Mouse (Mus musculus) heart, postnatal 14 days (tissue): ENCODE results near the gene Tob1. TPM values are rescaled to one million over a fixed set of nuclear protein-coding genes. Genes with fewer than 3 reads are reported as not detected.

ENCODE experiments used
- DNase-seq, 2 experiments: peaks; one replicate each; pipeline ENCODE4 v3.0.0; 2021 to 2022
- intact Hi-C: fragments of 180-260 bp; cut with DNase I; formaldehyde crosslinking; loops from one replicate; pipeline ENCODE4 v1.15.1; 2025
- total RNA-seq, 2 experiments: library from RNA; stranded (reverse); gene quantifications; 2 replicates each; pipeline ENCODE4 v1.2.3; 2021

The Tob1 gene
- total RNA-seq, 2 experiments from 2014 or later = 64.1 to 67.6 TPM

DNA sequence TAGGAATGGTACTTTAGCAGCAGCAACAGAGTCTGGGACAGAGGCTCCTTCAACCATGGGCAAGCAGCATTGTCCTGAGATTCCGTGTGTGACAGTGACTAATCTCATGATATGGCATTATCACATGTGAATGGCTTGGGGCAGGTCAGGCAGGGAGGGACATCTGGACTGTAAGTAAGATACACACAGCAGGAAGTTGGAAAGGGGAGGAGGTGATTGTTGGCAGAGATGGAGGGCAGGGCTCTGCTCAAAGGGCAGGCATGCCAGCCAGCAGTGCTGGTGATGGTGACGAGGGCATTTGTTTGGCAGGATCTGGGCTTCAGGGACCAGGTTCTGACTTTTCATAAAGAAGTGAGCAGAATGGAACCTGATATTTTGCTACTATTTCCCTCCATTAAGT lies 18.1 kb upstream of the Tob1 start:
- intact Hi-C loops = no loop called here
- DNase-seq = peak; percentile 12 to 21

DNA sequence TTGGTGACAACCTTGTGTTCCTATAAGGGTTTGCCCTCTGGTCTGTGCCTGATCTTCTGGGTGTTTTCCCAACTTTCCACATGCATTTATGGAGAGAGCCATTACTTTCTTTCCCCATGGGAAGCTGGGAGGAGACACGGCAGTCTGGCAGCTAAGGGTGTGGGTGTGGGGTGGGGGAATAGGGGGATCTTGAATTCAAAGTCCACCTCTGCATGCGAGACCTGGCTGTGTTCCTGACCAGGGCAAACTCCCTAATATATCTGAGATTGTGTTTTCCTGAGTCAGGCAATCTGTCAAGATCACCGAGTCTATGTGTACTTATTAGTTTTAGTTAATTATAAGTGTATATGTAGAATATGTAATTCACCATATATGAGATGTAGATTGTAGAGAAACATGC lies 14.9 kb upstream of the Tob1 start:
- intact Hi-C loops = no loop called here

DNA sequence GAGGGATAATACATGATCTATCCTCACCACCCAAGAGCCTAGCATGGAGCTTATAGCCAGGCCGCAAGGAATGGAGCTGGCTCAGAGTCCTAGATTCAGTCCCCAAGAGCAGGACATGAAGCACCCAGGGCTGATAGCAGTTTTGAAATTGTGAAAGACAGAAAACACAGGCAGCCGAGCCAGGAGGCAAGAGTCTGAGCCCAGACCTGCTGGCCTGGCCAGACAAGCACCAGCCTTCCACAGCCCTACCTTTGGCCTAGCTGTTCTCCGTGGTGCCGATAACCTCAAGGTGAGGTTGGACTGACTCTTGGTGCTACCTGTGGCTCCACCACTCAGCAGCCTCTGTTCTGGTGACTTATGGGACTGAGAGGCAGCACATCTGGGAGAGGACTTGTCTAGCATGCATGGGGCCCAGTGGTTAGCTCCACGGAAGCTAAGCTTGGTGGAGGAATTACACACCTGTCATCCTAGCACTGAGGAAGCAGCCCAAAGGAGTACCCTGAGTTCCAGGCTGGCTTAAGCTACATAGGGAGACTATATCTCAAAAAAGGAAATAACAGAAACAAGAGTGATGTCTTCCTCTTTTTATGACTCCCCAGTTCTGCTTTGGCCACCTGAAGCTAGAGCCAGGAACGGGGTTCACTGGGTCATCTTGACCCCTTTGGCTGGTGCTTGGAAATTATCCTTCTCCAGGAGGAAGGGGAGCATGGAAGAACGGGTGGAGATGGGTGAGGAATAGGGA lies 12.7 kb upstream of the Tob1 start:
- no peak for DNase-seq
- intact Hi-C loops = no loop called here

More for the DNA sequence above, 14.9 kb upstream of the Tob1 start:
- no peak for DNase-seq

DNA sequence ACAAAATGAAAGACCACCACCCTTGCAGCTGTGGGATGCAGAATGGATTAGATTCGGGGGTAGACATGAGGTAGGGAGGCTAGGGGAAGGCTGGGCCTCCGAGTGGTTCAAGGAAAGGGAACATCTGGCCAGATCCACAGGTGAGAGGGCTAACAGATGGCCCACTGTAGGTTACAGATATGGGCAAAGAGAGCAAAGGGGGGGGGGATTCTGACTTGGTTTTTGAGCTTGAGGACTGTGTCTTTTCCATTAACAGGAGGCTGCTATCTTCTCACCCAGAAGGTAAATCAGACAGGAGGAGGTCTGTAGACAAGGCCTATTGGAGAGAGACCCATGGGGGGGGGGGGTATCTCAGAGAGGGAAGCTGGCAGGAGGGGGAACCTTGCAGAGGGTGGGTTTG lies 11.5 kb upstream of the Tob1 start:
- DNase-seq = no peak
- intact Hi-C loops = loop anchor here (5.0 kb wide), 1 partner anchor 32 kb away; no protein-coding TSS in a partner anchor

DNA sequence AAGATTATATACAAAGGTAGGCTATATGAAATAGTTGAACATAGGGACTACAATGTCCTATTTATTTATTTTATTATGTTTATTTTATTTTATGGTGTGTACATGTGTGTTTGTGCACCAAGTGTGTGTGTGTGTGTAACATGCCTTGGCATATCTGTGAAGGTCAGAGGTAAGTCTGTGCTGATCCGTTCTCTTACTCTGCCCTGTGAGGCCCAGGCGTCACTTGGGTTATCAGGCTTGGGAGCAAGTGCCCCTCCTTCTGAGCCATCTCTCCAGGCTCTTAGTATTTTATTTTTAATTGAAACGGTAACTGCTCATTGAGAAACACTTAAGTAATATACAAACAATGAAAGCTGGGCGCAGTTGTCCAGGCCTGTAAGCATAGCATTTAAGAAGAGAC lies 10.8 kb upstream of the Tob1 start:
- no peak for DNase-seq
- intact Hi-C loops = loop anchor here (5.0 kb wide), 1 partner anchor 33 kb away; no protein-coding TSS in a partner anchor

DNA sequence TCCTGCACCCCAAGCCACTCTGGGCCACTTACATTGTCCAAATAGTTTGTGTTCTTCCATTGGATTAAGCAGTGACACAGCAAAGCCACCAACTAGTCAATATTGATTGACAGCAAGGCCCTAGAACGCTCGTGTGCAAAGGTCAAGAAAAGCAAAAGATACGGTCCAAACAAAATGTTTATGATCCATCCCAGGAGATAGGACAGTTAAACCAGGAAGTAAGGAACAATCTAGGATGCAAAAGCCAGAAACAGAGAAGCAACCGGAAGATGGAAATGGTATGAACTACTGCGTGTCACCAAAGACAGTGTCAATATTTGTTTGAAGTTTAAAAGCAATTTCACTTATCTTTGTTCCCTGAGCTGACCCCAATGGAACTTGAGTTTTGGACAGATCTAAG lies 9.1 kb upstream of the Tob1 start:
- DNase-seq = no peak
- intact Hi-C loops = loop anchor here (5.0 kb wide), 1 partner anchor 35 kb away; no protein-coding TSS in a partner anchor

DNA sequence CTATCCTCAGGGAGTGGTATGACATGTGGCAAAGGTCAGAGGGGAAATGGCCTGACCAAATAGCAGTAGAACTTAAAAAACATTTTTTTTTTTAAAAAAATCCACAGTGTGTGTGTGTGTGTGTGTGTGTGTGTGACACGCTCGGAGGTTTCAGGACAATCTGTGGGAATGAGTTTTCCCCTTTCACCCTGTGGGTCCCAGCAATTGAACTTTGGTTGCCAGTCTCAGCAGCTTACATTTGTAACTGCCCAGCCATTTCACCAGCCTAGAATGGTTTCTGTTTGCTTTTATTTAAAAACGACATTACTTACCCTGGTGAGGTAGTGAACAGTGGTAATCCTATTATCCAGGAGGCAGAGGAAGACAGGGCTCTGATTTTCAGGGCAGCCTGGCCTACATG lies 8.2 kb upstream of the Tob1 start:
- no peak for DNase-seq
- intact Hi-C loops = loop anchor here (5.0 kb wide), 1 partner anchor 36 kb away; no protein-coding TSS in a partner anchor

DNA sequence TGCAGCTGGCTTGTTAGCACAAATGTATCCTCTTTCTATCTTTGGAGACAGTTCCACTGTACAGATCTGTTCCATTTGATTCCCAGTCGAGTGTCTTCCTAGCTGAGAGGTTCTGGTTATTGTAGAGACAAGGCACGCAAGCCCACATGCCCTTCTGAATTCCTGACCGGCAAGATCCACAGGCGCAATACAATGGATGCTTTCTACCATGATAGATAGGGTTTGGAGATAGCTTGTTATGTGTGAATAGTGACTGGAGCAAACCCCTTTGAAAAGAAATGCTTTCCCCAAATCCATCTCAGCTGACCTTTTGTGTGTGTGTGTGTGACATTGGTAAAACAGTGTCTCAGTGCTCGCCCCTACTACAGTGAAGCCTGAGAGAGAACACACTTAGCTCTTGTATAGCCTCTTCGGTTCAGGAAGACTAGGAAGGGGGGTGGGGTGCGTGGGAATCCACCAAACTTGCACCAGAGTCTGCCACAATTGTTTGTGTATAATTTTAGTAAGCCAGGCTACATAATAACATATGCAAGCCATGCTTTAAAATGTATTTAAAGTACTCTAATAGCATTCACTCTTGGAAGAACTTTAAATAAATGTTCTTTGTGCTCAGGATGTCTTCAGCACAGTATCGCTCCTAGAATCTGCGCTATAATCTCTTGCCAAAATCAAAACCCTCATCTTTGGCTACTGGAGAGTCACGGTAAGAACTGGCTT lies 4.7 kb upstream of the Tob1 start:
- intact Hi-C loops = no loop called here

DNA sequence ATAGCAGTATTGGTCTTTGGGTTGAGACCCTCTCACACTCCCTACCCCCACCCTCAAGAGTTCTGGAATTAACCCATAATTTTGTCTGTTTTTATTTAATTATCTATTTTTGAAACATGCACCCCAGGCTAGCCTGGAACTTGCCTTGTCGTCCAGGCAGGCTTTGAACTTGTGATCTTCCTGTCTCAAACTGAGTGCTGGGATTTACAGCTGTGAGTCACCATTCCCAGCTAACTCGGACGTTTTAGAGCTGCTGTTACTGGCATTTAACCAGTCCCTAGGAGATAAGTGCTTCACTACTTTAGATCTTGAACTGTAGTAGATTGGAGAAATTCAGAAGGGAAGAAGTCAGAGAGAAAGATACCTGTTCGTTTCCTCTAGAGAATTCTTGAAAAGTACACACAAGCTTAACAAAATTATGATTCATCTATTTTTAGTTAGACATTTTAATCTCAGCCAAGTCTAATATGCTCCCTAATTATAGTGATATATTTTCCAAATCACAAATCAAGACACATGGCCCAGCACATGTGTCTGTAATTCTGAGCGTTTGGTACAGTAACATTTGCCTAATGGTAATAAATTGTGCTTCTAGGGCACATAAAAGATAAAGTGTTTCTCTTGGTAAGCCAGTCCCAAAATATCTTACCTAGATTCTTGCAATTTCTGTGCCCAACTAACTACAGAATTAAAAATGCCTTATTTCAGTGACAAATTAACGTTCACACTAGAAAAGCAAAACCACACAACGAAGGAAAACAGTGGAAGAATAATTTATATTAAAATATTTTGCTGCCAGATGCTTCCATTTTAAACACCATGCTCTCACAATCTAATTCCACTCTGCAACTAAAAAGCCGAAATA lies 2.2 kb upstream of the Tob1 start:
- no peak for DNase-seq
- intact Hi-C loops = no loop called here

More for the DNA sequence above, 4.7 kb upstream of the Tob1 start:
- DNase-seq = no peak

DNA sequence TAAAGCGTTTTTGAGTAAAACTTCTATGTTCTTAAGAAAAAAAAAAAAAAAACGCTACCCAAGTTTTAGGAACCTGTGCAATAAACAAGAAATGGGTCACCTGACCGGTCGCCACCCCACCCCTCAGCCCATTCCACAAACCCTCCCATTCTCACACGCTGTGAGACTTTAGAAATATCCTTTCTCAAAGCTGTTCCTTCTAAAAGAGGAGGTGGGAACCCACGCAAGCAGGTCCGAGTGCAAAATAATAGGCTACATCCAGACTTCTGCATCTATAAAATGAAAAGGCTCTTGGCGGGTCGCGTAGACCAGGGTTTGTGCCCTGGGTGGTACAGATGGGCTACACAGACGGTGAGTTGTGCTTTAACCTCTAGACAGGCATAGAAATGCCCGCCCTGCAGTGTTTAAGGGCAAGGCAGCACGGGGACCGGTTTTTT lies 1.5 kb upstream of the Tob1 start:
- no peak for DNase-seq
- intact Hi-C loops = loop anchor here (2.0 to 10.0 kb wide), 2 partner anchors 75 to 255 kb away; partner anchors contain the start of gene Nme2

DNA sequence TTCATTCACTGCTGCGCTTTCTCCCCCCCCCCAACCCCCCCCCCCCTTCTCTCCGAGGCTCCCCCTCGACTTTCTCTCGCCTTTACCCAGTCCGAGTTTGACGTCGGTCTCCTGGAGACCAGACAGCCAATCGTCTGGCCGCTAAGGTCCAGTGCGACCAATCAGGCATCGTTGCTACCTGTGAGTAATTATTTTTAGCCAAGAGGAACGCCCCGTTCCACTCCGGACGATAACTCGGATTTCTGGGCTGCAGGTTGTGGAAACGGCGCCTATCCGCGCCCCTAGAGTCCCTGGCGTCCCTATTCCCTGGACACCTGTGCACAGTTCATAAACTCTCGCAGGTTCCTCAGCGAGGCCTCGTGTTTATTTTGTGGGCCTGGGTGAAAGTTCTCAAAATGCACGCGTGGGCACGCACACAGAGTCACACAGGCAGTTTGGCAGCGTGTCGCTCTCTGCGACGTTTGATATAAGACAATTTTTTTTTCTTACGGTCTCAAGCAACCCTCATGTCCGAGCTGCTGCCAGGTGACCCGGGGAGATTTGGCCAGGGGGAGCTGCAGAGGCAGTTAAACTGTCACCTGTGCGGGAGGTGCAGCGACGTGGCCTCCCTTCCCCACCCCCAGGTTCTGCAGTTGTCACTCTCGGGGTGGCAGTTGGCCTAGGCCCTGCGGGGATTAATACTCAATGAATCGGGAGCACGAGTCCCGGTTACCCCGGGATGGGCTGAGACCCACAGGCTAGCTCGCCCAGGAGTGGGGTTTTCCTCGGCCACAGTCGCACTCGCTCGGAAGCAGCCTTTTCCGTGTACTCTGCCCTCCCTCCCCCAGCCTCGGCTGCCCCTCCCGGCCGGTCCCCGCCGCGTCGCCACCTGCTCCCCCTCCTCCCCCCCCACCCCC lies 815 bp upstream of the Tob1 start:
- intact Hi-C loops = loop anchor here (2.0 to 10.0 kb wide), 2 partner anchors 76 to 256 kb away; partner anchors contain the start of gene Nme2
- DNase-seq = peak; percentile 85 to 86

DNA sequence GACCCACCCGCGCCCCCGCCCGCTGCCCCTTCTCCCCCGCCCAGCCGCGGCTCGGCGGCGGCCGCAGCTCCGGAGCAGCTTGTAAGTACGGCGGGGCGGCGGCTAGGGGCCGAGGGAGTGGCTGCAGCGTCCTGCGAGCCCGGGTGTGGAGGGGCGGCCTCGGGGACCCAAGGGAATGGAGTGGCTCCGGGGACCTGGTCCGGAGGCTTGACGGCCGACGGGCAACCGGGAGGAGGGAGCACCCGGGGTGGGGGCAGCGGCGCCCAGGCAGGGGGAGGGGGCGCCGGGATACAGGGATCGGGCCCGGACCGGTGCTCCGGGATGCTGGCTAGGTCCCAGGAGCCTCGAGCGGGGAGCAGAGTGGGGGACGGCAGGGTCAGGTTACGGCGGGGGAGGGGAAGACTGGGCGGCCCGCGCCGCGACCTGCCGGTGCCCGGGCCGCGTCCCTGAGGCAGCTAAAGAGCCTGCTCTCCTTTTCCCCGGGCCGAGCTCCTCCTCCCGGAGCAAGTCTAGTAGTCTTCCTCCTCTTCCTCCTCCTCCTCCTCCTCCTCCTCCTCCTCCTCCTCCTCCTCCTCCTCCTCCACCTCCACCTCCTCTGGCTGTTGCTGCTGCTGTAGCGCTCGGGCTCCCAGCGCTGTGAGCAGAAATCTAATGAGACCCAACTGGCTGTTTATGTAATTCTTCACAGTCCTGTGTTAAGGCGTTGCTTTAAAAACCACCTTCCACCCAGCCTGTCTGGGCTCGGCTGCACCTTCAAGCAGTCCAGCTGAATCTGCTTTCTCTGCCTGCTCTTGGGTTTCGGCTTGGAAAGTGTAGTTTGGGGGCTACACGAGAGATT lies 616 bp downstream of the Tob1 start:
- DNase-seq = peak; percentile 80 to 81
- intact Hi-C loops = loop anchor here (2.0 to 10.0 kb wide), 3 partner anchors 15 to 257 kb away; partner anchors contain the start of gene Nme2

DNA sequence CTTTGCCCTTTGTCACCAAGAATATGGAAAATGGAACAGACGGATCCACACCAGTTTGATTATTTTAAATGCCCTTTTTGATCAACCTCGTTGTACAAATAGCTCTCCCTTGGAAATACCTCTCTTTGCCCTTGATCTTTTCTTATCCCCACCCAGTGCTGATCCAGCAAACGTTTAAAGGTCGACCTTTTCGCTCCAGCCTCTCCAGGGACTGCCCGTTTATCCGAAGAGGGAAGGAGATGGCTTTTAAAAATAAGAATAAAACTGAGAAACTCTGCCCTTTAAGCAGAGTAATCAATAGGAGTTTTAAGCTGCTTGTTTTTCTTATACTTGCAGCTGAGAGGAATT lies 1.2 kb downstream of the Tob1 start:
- no peak for DNase-seq
- intact Hi-C loops = loop anchor here (2.0 to 10.0 kb wide), 2 partner anchors 14 to 258 kb away; partner anchors contain the start of gene Nme2

DNA sequence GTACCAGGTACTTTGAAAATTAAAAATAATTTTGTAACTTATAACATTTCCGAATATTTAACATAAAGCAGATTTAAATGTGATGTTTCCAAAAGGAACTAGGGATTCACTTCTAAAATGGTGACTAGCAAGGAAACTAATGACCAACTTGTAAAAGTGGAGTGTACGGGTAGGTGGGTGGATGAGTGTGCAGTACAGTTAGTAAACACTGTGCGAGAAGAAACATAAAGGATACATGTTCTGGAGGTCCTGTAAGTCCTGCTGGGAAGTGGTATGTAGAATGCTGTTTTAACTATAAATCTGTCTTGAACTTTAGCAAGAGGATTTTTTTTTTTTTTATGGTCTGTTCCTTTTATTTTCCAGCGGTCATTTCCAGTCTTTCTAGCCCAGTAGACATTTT lies 1.7 kb downstream of the Tob1 start:
- no peak for DNase-seq
- intact Hi-C loops = loop anchor here (2.0 to 10.0 kb wide), 2 partner anchors 14 to 258 kb away; partner anchors contain the start of gene Nme2

DNA sequence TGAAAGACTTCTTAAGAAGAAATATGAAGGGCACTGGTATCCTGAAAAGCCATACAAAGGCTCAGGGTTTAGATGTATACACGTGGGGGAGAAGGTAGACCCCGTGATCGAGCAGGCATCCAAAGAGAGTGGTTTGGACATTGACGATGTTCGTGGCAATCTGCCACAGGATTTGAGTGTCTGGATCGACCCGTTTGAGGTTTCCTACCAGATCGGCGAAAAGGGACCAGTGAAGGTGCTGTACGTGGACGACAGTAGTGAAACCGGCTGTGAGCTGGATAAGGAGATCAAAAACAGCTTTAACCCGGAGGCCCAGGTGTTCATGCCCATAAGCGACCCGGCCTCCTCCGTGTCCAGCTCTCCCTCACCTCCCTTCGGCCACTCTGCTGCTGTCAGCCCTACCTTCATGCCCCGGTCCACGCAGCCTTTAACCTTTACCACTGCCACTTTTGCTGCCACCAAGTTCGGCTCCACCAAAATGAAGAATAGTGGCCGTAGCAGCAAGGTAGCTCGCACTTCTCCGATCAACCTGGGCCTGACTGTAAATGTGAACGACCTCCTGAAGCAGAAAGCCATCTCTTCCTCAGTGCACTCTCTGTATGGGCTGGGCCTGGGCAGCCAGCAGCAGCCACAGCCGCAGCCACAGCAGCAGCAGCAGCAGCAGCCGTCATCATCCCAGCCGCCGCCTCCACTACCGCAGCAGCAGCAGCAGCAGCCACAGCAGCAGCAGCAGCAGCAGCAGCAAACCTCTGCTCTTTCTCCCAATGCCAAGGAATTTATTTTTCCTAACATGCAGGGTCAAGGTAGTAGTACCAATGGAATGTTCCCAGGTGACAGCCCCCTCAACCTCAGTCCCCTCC lies 2.7 kb downstream of the Tob1 start:
- no peak for DNase-seq
- intact Hi-C loops = loop anchor here (2.0 to 10.0 kb wide), 2 partner anchors 13 to 259 kb away; partner anchors contain the start of gene Nme2

DNA sequence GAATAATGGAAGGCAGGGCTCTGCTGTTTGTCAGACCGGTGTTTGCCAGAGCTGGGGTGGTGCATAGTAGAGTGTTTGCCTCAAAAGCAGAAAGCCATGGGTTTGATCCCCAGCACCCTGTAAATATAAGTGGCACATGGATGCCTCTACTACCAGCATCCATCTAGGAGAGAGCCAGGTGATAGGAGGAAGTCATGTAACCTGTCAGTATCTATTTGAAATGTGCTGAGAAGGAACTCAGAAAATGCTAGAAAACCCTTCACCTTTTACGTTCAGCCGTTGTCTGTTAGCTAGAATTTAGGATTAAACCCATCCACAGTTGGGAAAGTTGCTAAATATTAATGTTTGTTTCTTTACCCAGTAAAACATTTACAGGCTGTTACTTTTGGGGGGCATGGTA lies 4.3 kb downstream of the Tob1 start:
- no peak for DNase-seq
- intact Hi-C loops = loop anchor here (10.0 kb wide), 1 partner anchor 261 kb away; the partner anchor contains the start of gene Nme2

DNA sequence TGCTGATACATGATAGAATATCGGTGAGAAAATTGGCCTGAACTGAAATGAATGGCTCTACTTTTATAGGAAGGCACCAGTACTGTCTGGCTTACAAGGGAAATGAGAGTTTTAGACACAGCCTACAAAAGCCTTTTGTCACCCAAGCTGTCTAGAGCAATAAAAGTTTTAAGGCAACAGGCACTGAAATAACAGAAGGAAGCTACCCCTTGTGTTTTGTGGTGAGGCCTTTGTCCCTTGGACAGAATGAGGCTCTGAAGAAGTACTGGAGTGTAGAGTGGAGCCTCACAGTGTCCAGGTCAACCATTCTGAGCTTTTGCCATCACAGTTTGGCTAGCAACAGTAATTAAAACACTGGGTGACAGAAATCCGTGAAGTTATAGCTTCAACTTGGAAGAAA lies 5.0 kb downstream of the Tob1 start:
- DNase-seq = no peak
- intact Hi-C loops = loop anchor here (10.0 kb wide), 1 partner anchor 261 kb away; the partner anchor contains the start of gene Nme2
